Mouse (Mus musculus) forebrain, embryonic 10.5 days (tissue): ENCODE data around the gene Olfr648. TPM values are rescaled to one million over a fixed set of nuclear protein-coding genes. Genes with fewer than 3 reads are reported as not detected.

Experiments used
- DNase-seq: peaks from one replicate; pipeline ENCODE4 v3.0.0-alpha.2; 2017; ENCODE audit warnings: low spot score; ENCODE audit errors: extremely low spot score
- H3K27ac ChIP-seq: fragments of 300-500 bp; sonication (generic); 2 replicates; pipeline ENCODE4 v1.5.1; 2016; ENCODE audit warnings: mild to moderate bottlenecking
- H3K27me3 ChIP-seq: fragments of 300-500 bp; sonication (generic); 2 replicates; pipeline ENCODE4 v1.6.1; 2016; ENCODE audit warnings: mild to moderate bottlenecking; ENCODE audit not compliant: poor library complexity, severe bottlenecking
- H3K36me3 ChIP-seq: fragments of 300-500 bp; sonication (generic); replicated peaks from 2 replicates; pipeline ENCODE4 v1.6.1; 2016; ENCODE audit warnings: mild to moderate bottlenecking, moderate library complexity
- H3K4me1 ChIP-seq: fragments of 300-500 bp; sonication (generic); 2 replicates; pipeline ENCODE4 v1.6.1; 2016
- H3K4me3 ChIP-seq: fragments of 300-500 bp; sonication (generic); 2 replicates; pipeline ENCODE4 v1.5.1; 2016; ENCODE audit warnings: mild to moderate bottlenecking, moderate library complexity
- H3K9me3 ChIP-seq: fragments of 300-500 bp; sonication (generic); 2 replicates; pipeline ENCODE4 v1.6.1; 2016; ENCODE audit warnings: mild to moderate bottlenecking, moderate library complexity
- WGBS: fragments of 180-500 bp; shearing (Covaris S2); methylation state at CpG from one replicate; pipeline ENCODE4 v1.1.7; 2016; 5-methylcytosine and 5-hydroxymethylcytosine counted together
- polyA plus RNA-seq: library from polyadenylated mRNA; unstranded; fragments of >200 nt; fragmentation: Nextera tagmentation; extraction: Ambion mirVana; gene quantifications from 2 replicates; pipeline ENCODE4 v1.2.1, GENCODE M21; 2016

Olfr648 gene
- 0.23 and 0.29 TPM in 2 replicates for polyA plus RNA-seq

- Histone ChIP-seq H3K36me3 (no peaks in the 10 kb centered on the region), H3K27me3 (no peaks in the 10 kb centered on the region), H3K27ac (no peak within 1 kb of the TSS), H3K4me1 (no peaks in the 10 kb centered on the region), H3K4me3 (no peak within 1 kb of the TSS), H3K9me3 (no peaks in the 10 kb centered on the region)
- 94% methylated on average over 2 of the region's 2 CpGs for WGBS
- DNase-seq = no peak
Observed at GRCm38 (mm10) chr7:104183292-104183691, at the start of gene Olfr648. Olfr648 (minus strand) TSS chr7:104183392.

- 37% methylated on average over 2 of the region's 2 CpGs for WGBS
Observed at GRCm38 (mm10) chr7:104231203-104231602, 48.0 kb upstream of the Olfr648 start.

GRCm38 (mm10) chr7:104218701-104219569 is 35.7 kb upstream of the Olfr648 start, which contains the start of gene Trim6:
Trim6 (plus strand) TSS chr7:104218793.
- H3K4me3 ChIP-seq = peak within 1 kb of the TSS; percentile 56
- H3K27ac ChIP-seq = peak within 1 kb of the TSS; percentile 81
- no peaks in the 10 kb centered on the region for H3K27me3 ChIP-seq
- H3K36me3 ChIP-seq = no peaks in the 10 kb centered on the region
- peak; percentile 64 for DNase-seq
- WGBS = under 1% methylated on average over 36 of the region's 37 CpGs
- H3K9me3 ChIP-seq = no peaks in the 10 kb centered on the region
- peaks cover 10% of the 10 kb centered on the region for H3K4me1 ChIP-seq

More at GRCm38 (mm10) chr7:104231203-104231602, 48.0 kb upstream of the Olfr648 start:
- no peak overlapping the region for H3K4me3 ChIP-seq
- no peaks in the 10 kb centered on the region for H3K9me3 ChIP-seq
- H3K36me3 ChIP-seq = no peaks in the 10 kb centered on the region
- H3K27ac ChIP-seq = no peak overlapping the region
- H3K27me3 ChIP-seq = no peaks in the 10 kb centered on the region
- no peaks in the 10 kb centered on the region for H3K4me1 ChIP-seq
- DNase-seq = no peak

- WGBS = 84% methylated on average over 2 of the region's 2 CpGs
- H3K9me3 ChIP-seq = no peaks in the 10 kb centered on the region
- H3K27ac ChIP-seq = no peak overlapping the region
- H3K27me3 ChIP-seq = no peaks in the 10 kb centered on the region
- no peak overlapping the region for H3K4me3 ChIP-seq
- DNase-seq = no peak
- H3K4me1 ChIP-seq = peaks cover 10% of the 10 kb centered on the region
- H3K36me3 ChIP-seq = no peaks in the 10 kb centered on the region
Observed at GRCm38 (mm10) chr7:104217881-104218280, 34.7 kb upstream of the Olfr648 start.

GRCm38 (mm10) chr7:104216011-104216535 is 32.9 kb upstream of the Olfr648 start:
- WGBS = 62% methylated on average over 1 of the region's 1 CpGs
- Histone ChIP-seq H3K4me1 (peaks cover 10% of the 10 kb centered on the region), H3K4me3 (no peak overlapping the region), H3K9me3 (no peaks in the 10 kb centered on the region), H3K27me3 (no peaks in the 10 kb centered on the region), H3K36me3 (no peaks in the 10 kb centered on the region), H3K27ac (no peak overlapping the region)
- no peak for DNase-seq

GRCm38 (mm10) chr7:104206197-104206596 is 23.0 kb upstream of the Olfr648 start:
- Histone ChIP-seq H3K4me1 (no peaks in the 10 kb centered on the region), H3K27me3 (no peaks in the 10 kb centered on the region), H3K36me3 (no peaks in the 10 kb centered on the region), H3K4me3 (no peak overlapping the region), H3K9me3 (no peaks in the 10 kb centered on the region), H3K27ac (no peak overlapping the region)
- 91% methylated on average over 7 of the region's 7 CpGs for WGBS
- DNase-seq = no peak

- peak; percentile 51 for DNase-seq
- H3K27me3 ChIP-seq = no peaks in the 10 kb centered on the region
- H3K9me3 ChIP-seq = no peaks in the 10 kb centered on the region
- no peak overlapping the region for H3K4me3 ChIP-seq
- no peaks in the 10 kb centered on the region for H3K4me1 ChIP-seq
- no peaks in the 10 kb centered on the region for H3K36me3 ChIP-seq
- 8% methylated on average over 5 of the region's 5 CpGs for WGBS
- H3K27ac ChIP-seq = no peak overlapping the region
Observed at GRCm38 (mm10) chr7:104199822-104200221, 16.6 kb upstream of the Olfr648 start.

GRCm38 (mm10) chr7:104195885-104196284 is 12.7 kb upstream of the Olfr648 start, which contains the start of gene Olfr649:
Olfr649 (minus strand) TSS chr7:104195985.
- Histone ChIP-seq H3K4me3 (no peak within 1 kb of the TSS), H3K9me3 (no peaks in the 10 kb centered on the region), H3K36me3 (no peaks in the 10 kb centered on the region), H3K27ac (no peak within 1 kb of the TSS), H3K27me3 (no peaks in the 10 kb centered on the region), H3K4me1 (no peaks in the 10 kb centered on the region)
- DNase-seq = no peak
- 86% methylated on average over 6 of the region's 6 CpGs for WGBS

- no peak for DNase-seq
- Histone ChIP-seq H3K27me3 (no peaks in the 10 kb centered on the region), H3K9me3 (no peaks in the 10 kb centered on the region), H3K36me3 (no peaks in the 10 kb centered on the region), H3K4me3 (no peak overlapping the region), H3K4me1 (no peaks in the 10 kb centered on the region), H3K27ac (no peak overlapping the region)
- WGBS = 60% methylated on average over 9 of the region's 9 CpGs
Observed at GRCm38 (mm10) chr7:104191275-104191674, 8.1 kb upstream of the Olfr648 start.

- H3K9me3 ChIP-seq = no peaks in the 10 kb centered on the region
- H3K36me3 ChIP-seq = no peaks in the 10 kb centered on the region
- DNase-seq = no peak
- no peaks in the 10 kb centered on the region for H3K27me3 ChIP-seq
- no peak overlapping the region for H3K27ac ChIP-seq
- WGBS = 98% methylated on average over 1 of the region's 1 CpGs
- no peak overlapping the region for H3K4me3 ChIP-seq
- H3K4me1 ChIP-seq = no peaks in the 10 kb centered on the region
Observed at GRCm38 (mm10) chr7:104179074-104179473, 4.1 kb downstream of the Olfr648 start.

- Histone ChIP-seq H3K27ac (no peak overlapping the region), H3K36me3 (no peaks in the 10 kb centered on the region), H3K9me3 (no peaks in the 10 kb centered on the region), H3K27me3 (no peaks in the 10 kb centered on the region), H3K4me3 (no peak overlapping the region), H3K4me1 (no peaks in the 10 kb centered on the region)
- no peak for DNase-seq
- 76% methylated on average over 5 of the region's 5 CpGs for WGBS
Observed at GRCm38 (mm10) chr7:104178422-104179054, 4.7 kb downstream of the Olfr648 start.

- Histone ChIP-seq H3K9me3 (no peaks in the 10 kb centered on the region), H3K4me1 (no peaks in the 10 kb centered on the region), H3K27ac (no peak overlapping the region), H3K4me3 (no peak overlapping the region), H3K36me3 (no peaks in the 10 kb centered on the region), H3K27me3 (no peaks in the 10 kb centered on the region)
- 38% methylated on average over 1 of the region's 1 CpGs for WGBS
- DNase-seq = no peak
Observed at GRCm38 (mm10) chr7:104175085-104175484, 8.1 kb downstream of the Olfr648 start.
